ENCODE assay signal across 8 mouse cellular contexts in genomic region chr14:44989017-44989721, GRCm38 (mm10). TPM values are rescaled to one million over a fixed set of nuclear protein-coding genes. Genes with fewer than 3 reads are reported as not detected.
DNase-seq lines count a peak whose midpoint lies in the region; ATAC-seq and TF ChIP-seq lines count a peak whose summit lies in the region.

No protein-coding gene starts in this region.

- no peak for TF ChIP-seq CTCF in kidney, adult 2 months (conservative IDR thresholded peaks at IDR 0.05; ENCODE audit: insufficient read depth, insufficient read length, low read depth, low read length)
- no peak for TF ChIP-seq CTCF in ES-Bruce4 (IDR thresholded peaks at IDR 0.05; ENCODE audit: low read depth, low read length)
- TF ChIP-seq CTCF in olfactory bulb, adult 2 months (IDR thresholded peaks at IDR 0.05; ENCODE audit: insufficient read depth, low read depth, low read length), result no peak

- H3K9ac ChIP-seq in ES-Bruce4 (ENCODE audit: low read depth, poor library complexity, severe bottlenecking), result 0 out of 2 replicates have a peak overlapping the region, but pooled peaks have one; percentile 16
- no peak overlapping the region; the same call in 1 of the 2 replicates for H3K9ac ChIP-seq in liver, embryonic 15.5 days

- ATAC-seq in hematopoietic stem cell, adult 5-6 weeks (replicated peaks in 1 of 2; ENCODE audit: insufficient read depth in 1 of 2, low FRiP score in 2 of 2, low TSS enrichment in 1 of 2, low read depth in 1 of 2, poor library complexity in 2 of 2, severe bottlenecking in 2 of 2), result peak; percentile 19 to 30
- ATAC-seq in liver, embryonic 15.5 days (ENCODE audit: insufficient read depth), result no peak

- no peak for TF ChIP-seq POLR2A in kidney, adult 2 months (IDR thresholded peaks at IDR 0.05; ENCODE audit: low read depth, low read length)
- no peak for TF ChIP-seq POLR2A in ES-Bruce4 (IDR thresholded peaks at IDR 0.05; ENCODE audit: insufficient read depth, low read length)
- TF ChIP-seq POLR2A in olfactory bulb, adult 2 months (IDR thresholded peaks at IDR 0.05; ENCODE audit: insufficient read depth, low read depth, low read length), result no peak

- H3K36me3 ChIP-seq in kidney, adult 2 months (ENCODE audit: control insufficient read depth, insufficient read depth, low read length), result no peaks in the 10 kb centered on the region
- no peaks in the 10 kb centered on the region for H3K36me3 ChIP-seq in ES-Bruce4 (ENCODE audit: control insufficient read depth, insufficient read depth, low read length, poor library complexity, severe bottlenecking)
- no peaks in the 10 kb centered on the region for H3K36me3 ChIP-seq in liver, embryonic 15.5 days (replicated peaks)

- H3K4me2 ChIP-seq in liver, embryonic 15.5 days, result peak overlapping the region; percentile 52

- no peaks in the 10 kb centered on the region for H3K27me3 ChIP-seq in kidney, adult 2 months (replicated peaks; ENCODE audit: control insufficient read depth, insufficient read depth, low read length)
- 0 out of 2 replicates have a peak, but pooled peaks cover 2% of the 10 kb centered on the region for H3K27me3 ChIP-seq in ES-Bruce4 (ENCODE audit: control insufficient read depth, insufficient read depth, low read length, poor library complexity, severe bottlenecking)
- H3K27me3 ChIP-seq in liver, embryonic 15.5 days, result peaks cover 20% of the 10 kb centered on the region

- no peaks in the 10 kb centered on the region for H3K4me1 ChIP-seq in kidney, adult 2 months (ENCODE audit: control insufficient read depth, insufficient read depth, low read length)
- H3K4me1 ChIP-seq in ES-Bruce4 (ENCODE audit: control insufficient read depth, insufficient read depth, low read length), result peaks cover 2% of the 10 kb centered on the region
- H3K4me1 ChIP-seq in liver, embryonic 15.5 days (replicated peaks), result no peaks in the 10 kb centered on the region
- peaks cover 14% of the 10 kb centered on the region for H3K4me1 ChIP-seq in olfactory bulb, adult 2 months (ENCODE audit: control insufficient read depth, insufficient read depth, low read length)

- no peak overlapping the region for H3K27ac ChIP-seq in kidney, adult 2 months (ENCODE audit: insufficient read depth, low read depth, low read length)
- no peak overlapping the region for H3K27ac ChIP-seq in ES-Bruce4 (ENCODE audit: insufficient read depth, low read length)
- no peak overlapping the region for H3K27ac ChIP-seq in liver, embryonic 15.5 days (replicated peaks)
- H3K27ac ChIP-seq in olfactory bulb, adult 2 months (ENCODE audit: insufficient read depth, low read depth, low read length), result no peak overlapping the region

- peak overlapping the region; percentile 45 for H3K4me3 ChIP-seq in kidney, adult 2 months (ENCODE audit: insufficient read depth, low read depth, low read length)
- peak overlapping the region; percentile 70 for H3K4me3 ChIP-seq in ES-Bruce4 (ENCODE audit: low read depth, low read length)
- peak overlapping the region; percentile 48 for H3K4me3 ChIP-seq in liver, embryonic 15.5 days (replicated peaks)
- peak overlapping the region; percentile 56 for H3K4me3 ChIP-seq in olfactory bulb, adult 2 months (ENCODE audit: insufficient read depth, low read depth, low read length)

- no peak for DNase-seq in kidney, adult 2 months
- DNase-seq in kidney, adult 9 months, result no peak
- peak; percentile 5 for DNase-seq in embryo, embryonic 11.5 days (ENCODE audit: low read depth, low spot score)
- no peak for DNase-seq in frontal cortex, postnatal 14 days (ENCODE audit: low spot score in 2 of 2)

- WGBS in kidney, adult 2 months, result 3% methylated on average over 45 of the region's 45 CpGs
- WGBS in liver, embryonic 15.5 days (ENCODE audit: insufficient replicate concordance), result under 1% methylated on average over 45 of the region's 45 CpGs
- 4% methylated on average over 45 of the region's 45 CpGs for WGBS in olfactory bulb, adult 2 months

- H3K9me3 ChIP-seq in ES-Bruce4 (replicated peaks; ENCODE audit: control insufficient read depth, insufficient read depth, low read length, poor library complexity, severe bottlenecking), result no peaks in the 10 kb centered on the region
- no peaks in the 10 kb centered on the region for H3K9me3 ChIP-seq in liver, embryonic 15.5 days (replicated peaks)

- TF ChIP-seq EP300 in ES-Bruce4 (IDR thresholded peaks at IDR 0.05; ENCODE audit: insufficient read depth, low read depth, low read length), result no peak

RNA-seq across cellular contexts. Expression of gene Ptger2, which starts 1.2 kb away (rescaled TPM):
- polyA plus RNA-seq in kidney, adult 2 months (2012; rRNA removed), result 0.52 and 0.65 TPM in 2 replicates
- not detected in 2 replicates for polyA plus RNA-seq in ES-Bruce4 (2011; ENCODE audit: insufficient read depth, insufficient read length, low read depth, missing spikeins)
- 1.4 and 2.5 TPM in 2 replicates for total RNA-seq in hematopoietic stem cell, adult 5-6 weeks (2017)
- polyA plus RNA-seq in liver, embryonic 15.5 days (2015; fragmentation: Nextera tagmentation; extraction: Ambion mirVana), result 0.59 and 0.70 TPM in 2 replicates
- polyA plus RNA-seq in olfactory bulb, adult 2 months (2012; ENCODE audit: insufficient read depth, insufficient read length, low replicate concordance, missing spikeins), result not detected in 2 replicates
